Mouse (Mus musculus) lung, embryonic 14.5 days (tissue): ENCODE data around the gene Rasl12. TPM values are rescaled to one million over a fixed set of nuclear protein-coding genes. Genes with fewer than 3 reads are reported as not detected.

Experiments
- ATAC-seq: fragments of 200-750 bp; cut with Nextera tagmentation; 2 replicates; pipeline ENCODE4 v1.8.0; 2017; ENCODE audit warnings: mild to moderate bottlenecking, moderate TSS enrichment, moderate library complexity; ENCODE audit not compliant: insufficient read depth
- DNase-seq: peaks from one replicate; pipeline ENCODE4 v3.0.0-alpha.2; 2015
- H3K27ac ChIP-seq: fragments of 300-500 bp; sonication (generic); 2 replicates; pipeline ENCODE4 v1.5.1; 2014; ENCODE audit warnings: low read depth, mild to moderate bottlenecking, moderate library complexity
- H3K27me3 ChIP-seq: fragments of 300-500 bp; sonication (generic); 2 replicates; pipeline ENCODE4 v1.6.1; 2014; ENCODE audit warnings: low read length, control low read depth; ENCODE audit not compliant: insufficient read depth
- H3K36me3 ChIP-seq: fragments of 300-500 bp; sonication (generic); 2 replicates; pipeline ENCODE4 v1.6.1; 2014; ENCODE audit warnings: control low read depth; ENCODE audit not compliant: insufficient read depth
- H3K4me1 ChIP-seq: fragments of 300-500 bp; sonication (generic); 2 replicates; pipeline ENCODE4 v1.6.1; 2014; ENCODE audit warnings: antibody characterized with exemption, control low read depth; ENCODE audit not compliant: insufficient read depth
- H3K4me2 ChIP-seq: fragments of 300-500 bp; sonication (generic); 2 replicates; pipeline ENCODE4 v1.6.1; 2014; ENCODE audit warnings: mild to moderate bottlenecking
- H3K4me3 ChIP-seq: fragments of 300-500 bp; sonication (generic); 2 replicates; pipeline ENCODE4 v1.5.1; 2014; ENCODE audit warnings: low read depth, low read length
- H3K9ac ChIP-seq: fragments of 300-500 bp; sonication (generic); 2 replicates; pipeline ENCODE4 v1.6.1; 2014
- H3K9me3 ChIP-seq: fragments of 300-500 bp; sonication (generic); 2 replicates; pipeline ENCODE4 v1.6.1; 2016; ENCODE audit warnings: low read depth, low read length, control low read depth
- CTCF ChIP-seq: IDR thresholded peaks from 2 replicates; pipeline ENCODE4 v1.5.1; 2016; ENCODE audit warnings: antibody characterized with exemption, low read depth
- WGBS: fragments of 180-500 bp; shearing (Covaris S2); extraction: QIAGEN DNeasy Blood & Tissue Kit; methylation state at CpG from one replicate; pipeline ENCODE4 v1.1.7; 2014; 5-methylcytosine and 5-hydroxymethylcytosine counted together
- polyA plus RNA-seq: library from polyadenylated mRNA; unstranded; fragments of >200 nt; fragmentation: Nextera tagmentation; extraction: Ambion mirVana; gene quantifications from 2 replicates; pipeline ENCODE4 v1.2.1, GENCODE M21; 2014

Rasl12 gene
- polyA plus RNA-seq, 1 experiment from 2014 or later, result 48.8 TPM

DNA sequence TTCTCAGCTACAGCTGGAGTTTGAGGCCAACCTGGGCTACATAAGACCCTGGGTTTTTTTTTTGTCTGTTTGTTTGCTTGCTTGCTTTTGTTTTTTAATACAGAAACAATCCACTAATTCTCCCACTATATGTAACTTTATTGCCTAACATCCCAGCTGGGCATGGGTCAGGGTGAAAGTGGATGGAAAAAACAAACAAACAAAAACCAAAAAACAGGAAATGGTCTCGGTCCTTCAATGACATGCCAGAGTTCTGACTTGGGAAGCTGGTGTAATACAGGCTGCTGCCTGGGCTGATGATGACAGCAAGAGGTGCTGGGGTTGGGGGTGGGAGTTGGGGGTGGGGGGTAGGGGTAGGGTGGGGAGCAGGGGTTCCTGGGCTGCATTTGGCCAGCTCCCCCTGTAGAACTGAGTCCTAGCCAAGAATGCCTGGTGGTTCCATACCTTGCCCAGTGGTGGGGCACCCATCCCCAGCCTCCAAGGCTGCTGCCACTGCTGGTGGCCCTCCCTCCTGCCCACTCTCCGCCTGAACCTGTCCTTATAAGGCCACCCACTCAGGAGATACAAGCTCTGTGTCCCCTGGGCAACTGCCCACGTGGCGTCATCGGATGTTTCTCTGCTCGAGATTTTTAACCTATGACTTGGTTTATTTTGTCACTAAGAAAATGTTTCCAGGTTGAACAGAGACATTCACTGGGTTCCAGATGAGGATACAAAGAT, 16.1 kb upstream of the Rasl12 start:
- Histone ChIP-seq H3K4me2 (no peak overlapping the region), H3K4me3 (no peak overlapping the region), H3K27ac (peak overlapping the region; percentile 63; the same call in 1 of the 2 replicates), H3K9ac (no peak overlapping the region; the same call in 1 of the 2 replicates), H3K4me1 (peaks cover 41% of the 10 kb centered on the region), H3K27me3 (no peaks in the 10 kb centered on the region), H3K9me3 (no peaks in the 10 kb centered on the region), H3K36me3 (no peaks in the 10 kb centered on the region)
- ATAC-seq (no peak), DNase-seq (no peak)
- no peak for TF ChIP-seq CTCF
- WGBS, result 63% methylated on average over 6 of the region's 6 CpGs

DNA sequence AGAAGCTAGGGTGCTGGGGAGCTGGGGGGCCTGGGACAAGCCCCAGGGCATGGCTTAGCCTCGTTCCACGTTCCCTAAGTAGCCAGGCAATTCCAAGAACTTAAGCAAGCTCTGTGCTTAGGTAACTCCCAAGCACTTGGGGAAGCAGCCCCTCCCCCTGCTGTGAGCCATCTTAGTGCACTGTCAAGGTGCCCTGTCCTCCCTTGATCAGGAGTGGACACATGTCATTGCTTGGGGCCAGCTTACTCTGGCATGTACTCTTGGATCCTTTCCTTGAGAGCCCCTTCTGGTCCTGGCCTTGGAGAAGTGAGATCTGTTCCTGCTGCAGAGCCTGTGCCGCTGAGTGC, 15.6 kb upstream of the Rasl12 start:
- Histone ChIP-seq H3K4me1 (peaks cover 45% of the 10 kb centered on the region), H3K9me3 (no peaks in the 10 kb centered on the region), H3K4me3 (no peak overlapping the region), H3K9ac (no peak overlapping the region; the same call in 1 of the 2 replicates), H3K27ac (0 out of 2 replicates have a peak overlapping the region, but pooled peaks have one; percentile 42), H3K36me3 (no peaks in the 10 kb centered on the region), H3K4me2 (no peak overlapping the region), H3K27me3 (no peaks in the 10 kb centered on the region)
- no peak for ATAC-seq
- DNase-seq, result no peak
- WGBS, result 41% methylated on average over 3 of the region's 3 CpGs
- TF ChIP-seq CTCF, result no peak

DNA sequence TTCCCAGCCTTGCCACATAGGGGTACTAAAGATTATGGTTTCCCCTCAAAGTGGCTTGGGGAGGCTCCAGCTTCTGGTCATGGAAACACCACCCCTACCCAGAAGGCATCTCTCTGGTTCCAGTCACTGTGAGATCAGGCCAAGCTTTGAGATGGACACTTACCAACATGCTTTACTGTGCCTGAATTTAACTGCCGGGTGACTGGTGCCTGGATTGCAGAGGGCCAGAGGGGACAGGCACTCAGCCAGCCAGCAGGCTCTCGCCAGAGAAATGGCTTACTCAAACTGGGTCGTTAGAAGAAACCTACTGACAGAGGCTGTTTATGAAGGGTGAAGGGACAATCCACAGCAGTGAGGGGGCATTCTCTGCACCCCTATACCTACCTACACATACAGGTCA, 14.0 kb upstream of the Rasl12 start:
- no peak overlapping the region for H3K9ac ChIP-seq
- no peak overlapping the region for H3K4me3 ChIP-seq
- H3K36me3 ChIP-seq, result no peaks in the 10 kb centered on the region
- ATAC-seq (no peak), DNase-seq (peak; percentile 65)
- peak overlapping the region; percentile 34; the same call in 1 of the 2 replicates for H3K27ac ChIP-seq
- H3K4me2 ChIP-seq, result no peak overlapping the region
- H3K9me3 ChIP-seq, result no peaks in the 10 kb centered on the region
- peaks cover 45% of the 10 kb centered on the region for H3K4me1 ChIP-seq
- no peak for TF ChIP-seq CTCF
- H3K27me3 ChIP-seq, result no peaks in the 10 kb centered on the region
- WGBS, result 22% methylated on average over 3 of the region's 3 CpGs

DNA sequence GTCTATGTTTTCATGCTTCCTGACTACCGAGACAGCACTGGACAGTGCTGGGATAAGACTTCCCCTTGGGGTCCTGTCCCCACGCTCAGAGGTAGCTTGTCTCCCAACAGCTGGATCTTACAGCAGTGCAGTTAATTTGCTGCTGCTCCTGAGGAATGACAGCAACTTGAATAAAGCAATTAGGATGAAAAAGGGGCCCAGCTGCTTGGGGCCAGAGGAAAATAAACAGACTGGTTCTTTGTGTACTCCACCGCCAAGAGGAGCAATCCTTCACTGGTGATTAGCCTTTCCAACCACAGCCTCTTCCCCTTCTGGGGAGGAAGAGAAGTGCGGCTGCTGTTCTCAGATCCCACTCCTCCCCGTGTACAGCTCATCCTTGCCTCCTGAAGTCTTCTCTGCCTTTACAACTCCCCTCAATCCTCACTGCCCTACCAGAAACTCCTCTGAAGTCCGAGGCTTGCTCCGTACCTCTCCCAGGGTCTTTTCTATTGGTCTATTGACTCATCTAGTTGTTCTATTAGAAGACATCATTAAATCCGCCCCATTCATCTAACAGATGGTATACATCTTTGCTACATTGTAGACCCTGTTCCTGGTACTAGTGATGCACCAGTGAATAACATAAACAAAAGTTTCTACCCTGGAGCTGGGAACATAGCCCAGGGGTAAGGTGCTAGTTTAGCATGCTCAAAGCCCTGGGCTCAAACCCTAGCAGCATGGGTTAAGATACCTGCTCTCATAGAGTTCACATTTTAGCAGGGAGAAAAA, 11.7 kb upstream of the Rasl12 start:
- 11% methylated on average over 8 of the region's 8 CpGs for WGBS
- TF ChIP-seq CTCF, result peak; percentile 66
- ATAC-seq (peak; percentile 94), DNase-seq (peak; percentile 98)
- H3K4me2 ChIP-seq, result 0 out of 2 replicates have a peak overlapping the region, but pooled peaks have one; percentile 21
- peaks cover 38% of the 10 kb centered on the region for H3K4me1 ChIP-seq
- no peak overlapping the region for H3K4me3 ChIP-seq
- no peaks in the 10 kb centered on the region for H3K9me3 ChIP-seq
- peaks cover 15% of the 10 kb centered on the region for H3K27me3 ChIP-seq
- H3K36me3 ChIP-seq, result no peaks in the 10 kb centered on the region
- H3K9ac ChIP-seq, result no peak overlapping the region
- peak overlapping the region; percentile 81 for H3K27ac ChIP-seq

DNA sequence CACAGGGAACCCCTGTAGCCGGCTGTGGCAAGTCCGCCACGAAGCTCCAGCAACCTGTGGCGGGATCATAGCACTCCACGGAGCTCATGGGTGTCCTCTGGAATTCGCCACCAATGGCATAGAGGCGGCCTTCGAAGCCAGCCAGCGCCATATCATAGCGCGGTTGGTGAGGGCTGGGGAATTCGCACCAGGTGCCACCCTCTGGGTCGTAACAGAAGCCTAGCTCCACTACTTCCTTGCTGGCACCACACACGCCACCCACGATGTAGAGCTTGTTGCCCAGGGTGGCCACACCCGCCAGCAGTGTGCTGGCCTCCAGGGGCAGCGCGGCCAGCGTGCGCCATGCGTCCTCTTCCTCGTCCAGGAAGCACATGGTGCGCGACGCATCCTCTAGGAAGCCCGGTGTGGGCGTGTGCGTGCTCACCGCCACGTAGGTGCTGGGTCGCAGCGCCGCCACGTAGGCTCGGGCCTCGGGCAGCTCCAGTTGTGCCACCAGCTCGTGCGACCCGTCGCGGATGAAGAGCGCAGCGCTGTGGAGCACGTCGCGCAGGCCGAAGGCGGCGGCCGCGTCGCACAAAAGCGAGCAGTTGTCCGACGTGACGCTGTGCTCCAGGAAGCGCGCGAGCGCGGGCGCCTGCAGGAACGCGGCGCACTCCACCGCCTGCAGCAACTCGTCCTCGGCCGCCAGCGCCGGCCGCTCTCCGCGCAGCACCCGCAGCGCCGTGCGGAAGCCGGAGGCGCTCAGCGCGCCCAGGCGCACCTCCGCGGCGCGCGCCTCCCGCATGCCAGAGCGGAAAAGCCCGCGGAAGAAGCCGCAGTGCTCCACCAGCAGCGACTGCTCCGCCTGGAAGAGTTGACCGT, 7.3 kb upstream of the Rasl12 start:
- DNase-seq, result peak; percentile 71
- peaks cover 24% of the 10 kb centered on the region for H3K27me3 ChIP-seq
- no peaks in the 10 kb centered on the region for H3K36me3 ChIP-seq
- WGBS, result 15% methylated on average over 96 of the region's 96 CpGs
- no peaks in the 10 kb centered on the region for H3K9me3 ChIP-seq
- H3K27ac ChIP-seq, result 0 out of 2 replicates have a peak overlapping the region, but pooled peaks have one; percentile 6
- peaks cover 12% of the 10 kb centered on the region for H3K4me1 ChIP-seq
- H3K4me3 ChIP-seq, result peak overlapping the region; percentile 42
- ATAC-seq, result no peak
- peak; percentile 21; the same call in 1 of the 2 replicates for TF ChIP-seq CTCF
- H3K4me2 ChIP-seq, result peak overlapping the region; percentile 72
- peak overlapping the region; percentile 45 for H3K9ac ChIP-seq

DNA sequence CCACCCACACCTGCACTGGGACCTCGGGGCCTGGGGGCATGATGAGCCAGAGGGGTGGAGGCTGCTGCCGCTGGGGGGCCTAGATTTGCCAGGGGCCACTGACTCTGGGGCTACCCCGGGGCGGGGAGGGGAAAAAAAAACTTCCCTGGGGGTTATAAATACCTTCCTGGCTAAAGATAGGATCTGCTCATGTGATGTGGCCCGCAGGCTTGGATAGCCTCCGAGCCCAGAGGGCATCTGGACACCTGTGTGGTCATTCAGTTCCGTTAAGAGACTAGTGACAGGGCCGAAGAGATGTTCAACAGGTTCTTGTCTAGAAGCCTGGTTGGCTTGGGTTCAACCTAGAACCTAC, 6.7 kb upstream of the Rasl12 start, which contains the start of gene Kbtbd13:
Kbtbd13 (minus strand) TSS at position 40 of the 352 bp plus-strand sequence.
- H3K27me3 ChIP-seq, result peaks cover 24% of the 10 kb centered on the region
- H3K9ac ChIP-seq, result peak within 1 kb of the TSS; percentile 45
- H3K27ac ChIP-seq, result 0 out of 2 replicates have a peak within 1 kb of the TSS, but pooled peaks have one; percentile 6
- H3K9me3 ChIP-seq, result no peaks in the 10 kb centered on the region
- ATAC-seq, result no peak
- no peaks in the 10 kb centered on the region for H3K36me3 ChIP-seq
- WGBS, result 31% methylated on average over 8 of the region's 8 CpGs
- no peak for TF ChIP-seq CTCF
- peak within 1 kb of the TSS; percentile 72 for H3K4me2 ChIP-seq
- peak within 1 kb of the TSS; percentile 42 for H3K4me3 ChIP-seq
- no peak for DNase-seq
- H3K4me1 ChIP-seq, result peaks cover 11% of the 10 kb centered on the region; the same call in 1 of the 2 replicates
